Mouse (Mus musculus) bone marrow, adult 2 months (tissue): Measurements from ENCODE around the gene Slc6a2.

Experiments used
- CTCF ChIP-seq: fragments of 200-500 bp; IDR thresholded peaks from 2 replicates; pipeline ENCODE4 v1.5.1; 2011; ENCODE audit warnings: low read length, control low read depth; ENCODE audit not compliant: control insufficient read depth, insufficient read depth
- POLR2A ChIP-seq: fragments of 200-500 bp; IDR thresholded peaks from 2 replicates; pipeline ENCODE4 v1.6.1; 2011; ENCODE audit warnings: low read depth, mild to moderate bottlenecking, control low read depth, low read length, borderline replicate concordance; ENCODE audit not compliant: control insufficient read depth

DNA sequence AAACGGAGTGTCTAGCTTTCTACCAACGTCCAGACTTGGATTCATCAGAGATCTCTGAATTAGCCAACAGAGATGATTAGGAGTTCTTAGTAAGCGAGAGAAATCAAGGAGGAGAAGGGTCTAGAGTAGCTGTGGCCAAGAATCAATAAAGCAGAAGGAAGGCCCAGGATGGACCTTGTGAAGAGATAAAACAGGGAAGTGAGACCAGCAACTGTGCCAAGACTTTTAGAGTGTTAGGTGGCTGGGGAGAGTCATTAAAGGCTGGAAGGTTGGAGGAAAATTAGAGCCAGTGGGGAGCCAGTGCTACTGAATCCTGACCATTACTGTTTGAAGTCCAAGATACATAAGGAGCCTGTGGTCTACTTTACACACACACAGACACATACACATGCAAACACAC, 48.4 kb upstream of the Slc6a2 start:
- TF ChIP-seq POLR2A (no peak), CTCF (no peak)
